Mouse (Mus musculus) embryo, embryonic 10.5 days (tissue): ENCODE measurements at regions not wholly inside any gene's neighbourhood (a gene's known extent, or its start where the extent isn't known, plus 50 kb on each side); places are given as distances from the start of the nearest gene placed in this dataset.

Experiments
- DNase-seq: peaks from one replicate; pipeline ENCODE4 v3.0.0-alpha.2; 2015; ENCODE audit warnings: low spot score

DNA sequence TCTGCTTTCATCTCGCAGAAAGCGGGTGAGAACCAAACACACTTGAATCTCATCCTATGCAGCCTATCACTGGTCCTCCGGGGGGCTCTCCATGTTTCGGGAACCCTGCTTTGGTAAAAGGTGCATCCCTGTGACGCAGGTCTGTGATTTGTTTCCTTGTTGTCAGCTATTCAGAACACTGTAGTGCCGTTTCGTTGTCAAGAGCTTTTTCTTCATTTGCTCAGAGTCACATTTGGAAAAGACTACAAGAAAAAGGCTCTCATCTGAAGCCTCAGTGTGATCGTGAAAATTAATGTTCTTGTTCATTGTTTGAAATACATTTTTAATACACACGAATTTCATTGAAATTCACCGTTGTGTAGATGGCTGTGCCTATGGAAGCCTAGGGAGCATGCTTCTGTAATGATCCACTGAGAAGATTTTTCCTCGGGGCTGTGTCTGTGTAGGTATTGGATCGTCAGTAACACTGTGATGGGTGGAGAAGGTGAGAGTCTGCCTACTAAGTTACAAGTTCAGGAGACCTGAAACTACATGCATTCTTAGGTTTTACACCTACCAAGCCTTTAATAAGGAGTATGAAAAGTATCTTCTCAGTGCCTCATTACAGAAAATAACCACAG is 112.0 kb upstream of the Paqr3 start:
- peak; percentile 19 for DNase-seq

DNA sequence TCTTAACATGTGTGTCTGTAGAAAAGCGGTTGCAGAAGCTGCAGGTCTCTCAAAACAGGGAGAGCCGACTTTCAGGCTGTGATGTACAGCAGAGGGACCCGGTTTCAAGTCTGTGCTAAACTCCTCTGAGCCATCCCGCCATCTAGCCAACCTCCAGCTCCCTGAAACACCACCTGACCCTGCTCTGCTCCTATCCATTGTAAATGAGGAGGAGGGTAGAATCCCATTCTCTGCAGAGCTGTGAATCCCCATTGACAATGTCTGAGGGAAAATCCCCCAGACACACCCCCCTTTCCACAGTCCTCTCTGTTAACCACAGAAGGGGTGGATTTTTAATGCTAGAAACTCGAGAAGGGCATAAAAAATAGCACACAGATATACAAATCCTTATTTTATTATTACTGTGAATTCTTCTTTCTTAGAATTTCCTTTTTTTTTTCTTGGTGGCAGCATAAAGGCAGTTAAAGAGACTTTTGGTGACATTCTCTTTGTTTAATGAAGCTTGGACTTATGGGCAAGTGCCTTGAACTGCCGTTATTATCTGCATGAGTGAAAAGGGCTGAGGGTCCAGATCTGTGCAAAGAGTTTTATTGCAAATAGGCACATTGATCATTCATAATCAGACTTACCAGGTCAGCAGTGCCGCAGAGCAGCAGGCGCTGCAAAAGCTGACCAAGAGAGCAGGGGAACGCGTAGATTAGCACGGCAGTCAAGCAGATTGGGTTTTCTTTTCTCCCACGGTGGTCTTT is 111.3 kb upstream of the Paqr3 start:
- DNase-seq = peak; percentile 57

DNA sequence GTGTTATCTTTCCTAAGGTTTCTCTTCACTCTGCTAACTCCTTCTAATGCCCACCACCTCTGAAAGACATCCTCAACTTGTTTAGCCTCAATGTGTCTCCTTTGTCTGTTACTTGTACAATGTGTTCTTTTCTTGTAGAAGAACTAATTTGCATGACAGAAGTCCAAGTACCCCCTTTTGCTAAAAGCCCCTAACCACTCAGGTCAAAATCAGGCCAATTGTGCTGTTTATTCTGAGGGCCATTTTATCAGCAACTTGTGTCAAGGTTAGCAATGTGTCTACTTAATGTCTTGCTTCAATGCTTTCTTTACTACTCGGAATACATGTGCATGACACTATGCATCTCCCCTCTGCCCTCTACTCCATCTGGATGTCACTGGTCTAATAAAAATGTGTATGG is 107.3 kb upstream of the Paqr3 start:
- peak; percentile 49 for DNase-seq

DNA sequence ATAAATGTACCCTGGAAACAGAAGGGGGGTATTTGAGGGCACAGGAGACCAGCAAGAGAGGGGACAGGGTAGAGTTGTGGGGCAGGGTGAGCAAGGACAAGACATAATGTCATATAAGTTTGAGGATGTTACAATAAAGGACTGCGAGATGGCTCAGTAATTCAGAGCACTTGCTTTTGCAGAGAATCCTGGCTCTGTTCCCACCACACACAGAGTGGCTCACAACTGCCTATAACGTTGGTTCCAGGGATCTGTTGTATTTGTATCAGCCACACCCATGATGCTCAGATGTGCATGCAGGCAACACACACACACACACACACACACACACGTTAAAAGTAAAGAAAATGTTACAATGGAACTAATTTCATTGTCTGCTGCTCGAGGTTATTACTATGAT is 94.2 kb upstream of the Paqr3 start:
- no peak for DNase-seq

DNA sequence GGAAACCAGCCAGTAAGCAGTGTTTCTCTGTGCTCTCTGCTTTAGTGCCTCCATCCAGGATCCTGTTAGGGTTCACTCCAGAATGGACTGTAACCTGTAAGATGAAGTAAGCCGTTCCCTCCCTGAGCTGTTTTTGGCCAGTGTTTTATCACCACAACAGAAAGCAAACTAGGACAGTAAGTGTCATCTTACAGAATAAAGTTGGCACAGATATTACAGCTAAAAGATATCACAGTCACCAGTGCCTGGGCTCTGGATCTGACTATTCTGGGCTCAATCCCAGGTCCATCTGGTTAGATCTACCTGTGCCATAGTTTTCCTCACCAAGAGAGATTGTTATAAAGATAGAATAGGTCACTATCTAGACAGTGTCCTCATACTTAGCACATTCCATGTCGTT is 92.9 kb upstream of the Paqr3 start:
- no peak for DNase-seq

DNA sequence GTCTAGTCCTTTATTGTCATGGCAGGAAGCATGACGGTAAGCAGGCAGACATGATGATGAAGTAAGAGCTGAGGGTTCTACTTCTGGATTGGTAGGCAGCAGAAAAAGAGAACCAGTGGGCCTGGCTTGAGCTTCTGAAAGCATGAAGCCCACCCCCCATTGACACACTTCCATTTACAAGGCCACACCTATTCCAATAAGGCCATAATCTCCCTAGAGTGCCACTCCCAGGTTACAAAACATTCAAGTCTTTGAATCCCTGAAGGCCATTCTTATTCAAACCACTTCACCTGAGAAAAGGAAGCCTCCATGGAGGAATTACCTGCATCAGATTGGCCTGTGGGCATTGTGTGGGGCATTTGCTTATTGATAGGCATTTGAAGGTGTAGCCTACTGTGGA is 92.2 kb upstream of the Paqr3 start:
- no peak for DNase-seq

DNA sequence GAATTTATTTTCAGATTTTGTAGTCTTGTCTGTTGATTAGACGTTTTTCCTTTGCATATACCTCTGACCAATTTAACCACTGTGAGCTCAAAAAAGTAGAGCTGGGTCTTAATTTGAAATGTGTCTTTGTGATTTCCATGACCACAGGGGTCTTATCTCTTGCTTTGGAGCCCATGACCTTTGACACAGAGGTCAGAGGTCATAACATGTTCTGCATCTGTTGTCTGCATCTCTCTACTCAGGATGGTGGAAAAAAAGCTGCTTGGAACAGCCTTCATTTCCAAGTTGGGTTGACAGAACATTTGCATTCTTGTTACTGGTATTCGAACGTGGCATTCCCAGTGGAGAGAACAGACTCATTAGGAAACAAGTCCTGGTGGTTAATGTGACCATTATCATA is 91.2 kb upstream of the Paqr3 start:
- peak; percentile 51 for DNase-seq

DNA sequence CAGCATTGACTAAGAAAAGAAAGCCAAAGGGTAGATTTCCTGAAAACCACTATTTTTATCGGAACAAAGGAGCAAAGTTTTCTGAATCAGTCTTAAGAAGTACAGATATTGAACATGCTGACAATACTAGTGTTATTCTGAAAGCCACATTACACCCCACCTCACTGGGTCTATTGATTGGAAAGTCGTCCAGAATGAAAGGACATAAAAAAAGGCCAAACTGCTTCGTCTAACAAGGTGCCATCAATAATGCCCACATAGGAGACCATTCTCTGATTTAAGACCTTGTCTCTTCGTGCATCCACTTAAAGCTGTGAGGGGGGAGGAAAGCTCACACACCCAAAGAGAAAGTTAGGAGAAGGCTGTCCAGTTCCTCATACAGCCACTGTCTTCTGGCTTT is 89.3 kb upstream of the Paqr3 start:
- peak; percentile 63 for DNase-seq

DNA sequence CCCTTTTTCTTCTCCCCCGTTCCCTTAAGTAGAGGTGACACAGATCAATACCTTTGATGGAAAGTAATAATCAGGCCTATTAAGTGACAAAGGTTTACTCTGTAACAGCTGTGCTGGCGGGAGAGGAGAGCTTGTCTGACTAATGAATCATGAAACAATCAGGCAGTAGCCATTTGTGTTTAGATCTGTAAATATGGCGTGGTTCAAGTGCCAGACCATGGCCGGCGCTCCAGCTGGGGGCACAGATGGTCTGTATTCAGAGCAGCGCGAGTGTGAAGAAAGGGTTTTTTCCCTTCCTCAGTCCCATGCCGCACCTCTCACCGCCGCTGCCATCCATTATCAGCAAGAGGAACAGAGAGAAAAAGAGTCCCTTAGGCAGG is 83.9 kb upstream of the Paqr3 start:
- DNase-seq = peak; percentile 54

DNA sequence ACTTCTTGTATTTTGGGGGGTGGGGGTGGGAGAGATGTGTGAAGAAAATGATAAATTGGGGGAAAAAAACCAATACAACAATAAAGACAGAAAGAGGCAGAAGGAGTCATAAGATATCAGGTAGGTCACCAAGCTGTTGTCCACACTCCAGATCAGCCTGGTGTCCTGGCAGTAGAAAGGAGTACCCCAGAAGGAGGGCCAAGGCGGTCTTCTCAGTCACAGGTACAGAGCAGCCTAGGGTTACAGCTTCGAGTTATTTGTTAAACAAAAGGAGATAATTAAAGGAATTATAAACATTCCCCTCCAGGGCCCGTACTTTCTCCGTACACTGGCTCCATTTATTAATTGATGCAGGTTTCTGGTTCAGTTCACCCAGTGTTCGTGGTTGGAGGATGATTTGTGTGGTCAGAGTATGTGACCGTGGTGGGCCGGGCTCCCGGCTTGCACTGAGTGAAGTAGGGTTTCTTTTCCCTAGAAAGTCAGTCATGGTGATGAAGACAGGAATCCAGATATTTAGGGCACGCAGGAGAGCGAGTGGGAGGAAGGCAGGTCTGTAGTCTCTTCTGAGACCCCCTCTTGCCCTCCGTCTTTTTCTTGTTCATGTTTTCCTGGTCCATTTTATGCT is 83.4 kb upstream of the Paqr3 start:
- no peak for DNase-seq

DNA sequence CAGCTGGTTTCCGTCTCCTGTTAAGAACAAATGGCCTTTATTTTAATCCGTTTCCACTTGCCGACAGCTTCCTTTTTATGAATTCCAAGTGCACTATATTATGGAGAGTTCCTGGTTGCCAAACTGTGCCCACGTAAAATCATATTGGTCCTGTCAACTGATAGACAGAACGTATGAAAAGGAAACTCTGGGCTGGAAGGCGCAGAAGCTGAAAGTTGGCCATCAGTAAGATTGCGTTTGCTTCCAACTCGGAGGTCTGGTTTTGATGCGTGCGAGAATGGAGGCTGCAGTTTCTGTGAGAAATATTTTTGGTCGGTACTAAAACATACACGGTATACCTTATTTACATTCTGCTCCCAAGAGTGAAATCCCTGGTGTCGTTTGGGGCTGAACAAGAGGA is 81.3 kb upstream of the Paqr3 start:
- DNase-seq = no peak

DNA sequence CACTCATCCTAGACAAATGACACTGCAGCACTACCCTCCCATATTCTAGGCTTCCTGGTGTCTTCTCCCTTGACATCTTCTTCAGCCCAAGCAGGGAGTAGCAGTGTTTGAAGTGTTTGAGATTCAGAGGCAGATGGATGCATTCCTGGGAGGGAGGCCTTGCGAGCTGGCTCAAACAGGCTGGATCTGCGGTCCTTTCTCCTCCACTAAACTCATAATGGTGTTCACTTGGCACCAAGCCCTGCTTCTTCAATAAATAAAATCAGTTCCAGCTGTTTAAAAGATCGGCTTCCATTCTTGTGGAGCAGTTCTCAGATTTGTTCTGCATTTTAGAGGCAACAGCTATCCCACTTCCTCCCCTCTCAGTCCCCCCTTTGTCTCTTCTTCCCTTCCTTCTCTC is 79.3 kb upstream of the Paqr3 start:
- DNase-seq = no peak

DNA sequence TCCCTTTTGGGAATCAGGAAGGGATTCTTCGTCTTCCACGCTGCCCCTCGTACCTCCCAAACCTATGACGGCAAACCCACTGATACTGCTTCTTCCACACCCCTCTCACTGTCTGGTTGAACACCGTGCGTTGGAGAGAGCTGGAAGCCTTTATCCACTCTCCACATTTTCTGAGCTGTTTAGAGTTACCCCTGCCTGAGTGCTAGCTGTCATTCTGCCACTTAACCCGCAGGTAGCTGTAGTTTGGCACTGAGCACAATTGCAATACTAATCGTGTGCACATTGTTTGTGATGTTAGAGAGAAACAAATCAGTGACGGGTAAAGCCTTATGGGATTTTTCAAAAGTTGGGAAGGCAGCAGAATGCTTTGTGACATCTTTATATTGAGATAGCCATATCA is 73.1 kb upstream of the Paqr3 start:
- DNase-seq = no peak

DNA sequence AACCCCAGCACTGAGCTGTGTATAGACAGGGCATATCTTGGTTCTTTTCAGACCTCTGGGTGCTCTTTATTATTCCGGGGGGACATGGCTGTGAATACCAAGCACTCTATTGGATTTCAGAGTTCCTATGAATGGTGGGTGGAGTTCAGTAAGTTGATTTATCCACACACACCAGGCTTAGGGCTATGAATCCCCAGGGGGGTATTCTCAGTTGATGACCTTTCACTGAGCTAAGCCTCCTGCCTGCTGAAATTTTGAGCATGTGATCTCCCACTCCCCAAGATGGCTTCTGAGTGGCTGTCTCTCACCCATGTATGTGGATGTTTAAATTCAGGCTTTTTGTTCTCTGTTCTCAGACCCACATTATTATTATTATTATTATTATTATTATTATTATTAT is 69.9 kb upstream of the Paqr3 start:
- DNase-seq = no peak

DNA sequence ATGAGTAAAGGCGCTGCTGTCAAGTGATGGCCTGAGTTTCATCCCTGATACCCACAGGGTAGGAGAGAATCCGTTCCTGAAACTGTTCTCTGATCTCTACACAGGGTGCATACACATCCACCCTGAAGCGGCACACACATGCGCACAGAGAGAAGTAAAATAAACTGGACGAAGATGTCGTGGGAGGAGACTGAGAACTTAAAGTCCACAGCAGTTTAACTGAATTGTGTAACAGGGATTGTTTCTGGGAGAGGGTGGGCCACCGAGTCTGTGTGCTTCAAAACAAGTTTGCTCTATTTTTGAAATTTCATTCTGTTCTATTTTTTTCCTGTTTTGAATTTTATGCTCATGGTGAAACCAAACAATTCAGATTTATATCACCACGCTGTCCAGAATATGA is 63.0 kb upstream of the Paqr3 start:
- no peak for DNase-seq

DNA sequence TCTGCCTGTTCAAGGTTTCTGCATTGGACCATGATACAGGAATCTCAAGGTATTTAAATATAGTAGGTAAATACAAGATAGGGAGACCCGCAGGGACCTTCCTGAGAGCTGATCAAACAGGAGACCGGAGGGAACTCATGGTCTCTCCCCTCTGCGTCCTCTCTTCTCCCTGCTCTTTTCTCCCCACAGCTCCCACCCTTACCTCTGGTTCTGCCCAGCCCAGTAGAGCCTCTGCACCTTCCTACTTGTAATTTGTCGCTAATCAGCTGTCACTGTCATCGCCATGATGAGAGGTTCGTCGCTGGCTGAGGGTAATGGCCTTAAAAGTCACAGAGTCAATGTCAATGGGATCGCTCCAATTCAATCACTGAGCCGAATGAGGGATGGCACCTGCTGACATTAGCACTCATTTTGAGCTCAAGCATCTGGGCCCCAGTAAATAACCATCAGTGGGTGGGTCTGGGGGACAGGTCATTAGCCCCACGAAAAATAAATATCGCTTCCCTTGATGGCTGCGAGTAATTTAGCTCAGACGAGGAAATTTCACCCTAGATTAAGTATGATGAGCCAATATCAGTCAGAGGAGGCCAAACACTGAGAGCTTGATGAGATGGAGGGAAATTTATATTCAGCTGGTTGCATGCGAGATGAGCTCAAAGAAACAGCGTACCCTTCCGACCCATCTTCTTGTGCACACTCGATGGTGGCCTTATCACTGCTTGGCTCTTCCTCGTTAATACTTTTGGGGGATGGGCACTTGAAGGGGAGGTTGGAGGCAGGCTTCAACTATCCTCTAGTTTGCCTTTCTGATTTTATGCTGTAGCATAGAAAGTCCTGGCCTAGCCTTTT is 56.2 kb upstream of the Paqr3 start:
- DNase-seq = no peak

DNA sequence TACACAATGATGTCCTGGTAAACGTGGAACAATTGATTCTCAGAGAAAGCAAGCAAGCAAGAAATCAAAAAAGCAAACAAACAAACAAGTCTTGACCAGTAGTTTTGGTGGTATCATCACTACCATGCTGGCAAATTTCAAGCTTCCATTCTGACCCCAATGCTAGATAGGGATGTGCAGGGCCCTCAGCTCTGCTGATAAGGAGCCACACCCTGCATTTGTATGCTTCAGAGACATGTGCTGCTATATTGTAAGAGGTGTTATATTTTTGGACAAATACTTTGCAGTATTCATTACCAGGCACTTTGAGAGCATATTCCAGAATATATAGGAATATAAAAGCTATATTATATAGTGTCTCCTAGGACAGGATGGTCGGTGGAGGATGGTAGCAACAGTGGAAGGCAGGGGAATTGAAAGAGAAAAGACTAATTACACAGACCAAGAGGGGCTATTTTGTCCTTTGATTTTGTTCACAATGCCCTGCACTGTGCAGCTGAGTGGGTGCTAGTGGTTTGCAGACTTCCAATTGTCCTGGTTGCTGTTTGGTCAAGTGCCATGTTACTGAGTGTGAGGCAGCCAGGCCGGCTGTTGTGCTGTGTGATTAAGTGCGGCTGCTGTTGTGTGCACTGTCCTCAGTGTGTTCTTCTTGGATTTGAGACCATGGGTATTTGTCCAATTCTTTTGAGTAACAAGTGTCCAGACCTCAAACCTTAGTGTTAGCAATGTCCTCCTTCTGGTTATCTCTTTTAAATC is 54.9 kb upstream of the Paqr3 start:
- no peak for DNase-seq
